Mouse (Mus musculus) CH12F3 (cell line): ENCODE results near the gene Lrrn4.

Source experiments
- in situ Hi-C: fragments of 300-500 bp; cut with MboI; formaldehyde crosslinking; loops from 2 replicates; pipeline ENCODE4 v1.14.3; 2020; ENCODE audit warnings: low sequenced_read_pairs

Lrrn4 gene

DNA sequence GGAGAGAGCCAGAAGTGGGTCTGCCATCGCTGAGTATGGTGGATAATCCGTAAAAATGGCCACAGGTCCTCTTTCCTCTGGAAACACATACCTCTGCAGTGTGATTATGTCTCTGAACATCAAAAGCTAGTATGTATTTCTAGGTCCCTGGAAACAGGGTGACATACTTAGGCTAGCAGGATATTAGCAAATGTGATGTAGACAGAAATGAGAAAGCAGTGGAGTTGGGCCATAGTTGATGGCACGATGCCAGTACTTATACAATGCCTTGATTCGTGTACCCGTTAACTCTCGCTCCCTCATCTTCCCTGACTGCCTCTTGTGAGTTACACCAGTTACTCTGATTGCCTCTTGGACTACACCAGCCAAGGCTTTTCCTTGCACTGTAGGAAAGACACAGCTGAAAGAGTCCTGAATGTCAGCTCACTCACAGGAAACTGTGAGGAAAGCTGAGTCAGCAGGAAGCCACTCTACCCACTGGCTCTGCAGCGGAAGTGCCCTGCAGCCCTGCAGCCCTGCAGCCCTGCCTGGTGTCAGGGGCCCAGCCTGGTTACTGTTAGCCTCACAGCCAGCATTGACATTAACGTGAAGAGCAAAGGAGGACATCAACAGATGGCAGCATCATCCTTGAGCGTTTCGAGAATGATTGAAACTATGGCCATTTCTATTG lies 6.9 kb downstream of the Lrrn4 start:
- in situ Hi-C loops: no loop called here

DNA sequence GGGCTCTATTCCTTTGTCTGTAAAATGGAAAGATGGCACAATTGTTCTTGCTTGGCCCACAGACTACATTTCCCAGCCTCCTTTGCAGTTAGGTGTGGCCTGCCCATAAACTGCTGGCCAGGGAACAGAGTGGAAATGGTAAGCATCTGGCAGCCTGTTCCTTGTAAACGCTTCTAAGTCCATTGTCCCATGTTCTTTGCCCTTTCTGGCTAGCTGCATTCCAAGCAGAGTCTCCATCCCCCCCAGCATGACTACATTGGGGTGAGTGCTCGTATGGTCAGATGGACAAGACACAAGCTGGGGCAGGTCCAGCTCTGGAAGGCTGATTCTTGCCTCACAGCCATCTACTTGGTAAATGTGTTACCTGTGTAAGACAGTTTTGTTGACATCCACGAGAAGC lies 9.0 kb downstream of the Lrrn4 start:
- in situ Hi-C loops: no loop called here

DNA sequence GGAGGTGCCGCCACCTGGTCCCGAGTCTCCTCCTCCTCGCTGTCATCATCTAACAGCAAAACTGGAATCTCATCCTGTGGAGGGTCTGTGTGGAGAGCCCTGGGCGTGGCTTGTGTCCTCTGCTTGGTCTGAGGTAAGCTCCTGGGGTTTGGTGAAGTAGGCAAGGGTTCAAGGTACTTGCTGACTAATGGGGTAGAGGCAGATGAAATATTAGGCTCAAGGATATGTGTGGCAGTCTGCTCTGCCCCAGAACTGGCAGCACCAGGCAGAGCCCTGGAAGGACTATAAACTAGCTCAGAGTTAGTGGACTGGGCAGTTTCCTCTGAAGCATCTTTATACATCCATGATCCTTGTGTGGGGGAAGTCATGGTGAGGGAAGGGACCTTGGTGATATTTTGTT lies 10.4 kb downstream of the Lrrn4 start:
- in situ Hi-C loops: no loop called here

DNA sequence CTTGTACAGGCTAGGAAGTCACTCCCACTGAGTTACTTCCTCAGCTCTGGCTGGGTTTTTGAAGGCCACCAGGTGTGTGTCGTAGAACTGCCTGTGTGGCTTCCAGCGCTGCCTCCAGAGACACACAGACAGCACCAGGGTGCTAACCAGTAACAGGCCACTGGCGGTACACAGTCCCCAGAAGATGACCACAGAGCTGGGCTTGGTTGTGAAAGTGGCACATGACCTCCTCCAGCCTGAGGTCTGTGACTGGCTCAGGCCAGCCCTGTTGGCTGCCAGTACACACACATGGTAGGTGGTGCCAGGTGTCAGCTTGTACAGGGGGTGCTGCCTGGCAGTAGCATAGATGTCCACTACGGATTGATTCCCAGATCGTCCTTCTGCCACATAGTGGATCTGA lies 11.0 kb downstream of the Lrrn4 start:
- in situ Hi-C loops: no loop called here

DNA sequence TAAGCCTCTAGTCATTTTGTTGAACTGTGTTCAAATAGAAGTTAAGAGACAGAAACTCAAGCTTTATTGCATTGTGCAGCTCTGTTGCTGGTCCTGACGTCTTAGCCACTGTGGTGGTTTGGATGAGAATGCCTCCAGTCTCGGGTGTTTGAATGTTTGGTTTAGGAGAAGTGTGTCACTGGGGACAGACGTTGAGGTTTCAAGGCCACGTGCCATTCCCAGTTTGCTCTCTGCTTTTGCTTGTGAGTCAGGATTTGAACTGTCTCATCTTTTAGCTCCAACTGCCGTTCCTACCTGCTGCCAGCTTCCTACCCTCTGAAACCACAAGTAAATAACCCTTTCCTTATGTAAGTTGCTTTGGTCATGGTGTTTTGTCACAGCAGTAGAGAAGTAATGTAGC lies 13.2 kb downstream of the Lrrn4 start:
- in situ Hi-C loops: no loop called here

DNA sequence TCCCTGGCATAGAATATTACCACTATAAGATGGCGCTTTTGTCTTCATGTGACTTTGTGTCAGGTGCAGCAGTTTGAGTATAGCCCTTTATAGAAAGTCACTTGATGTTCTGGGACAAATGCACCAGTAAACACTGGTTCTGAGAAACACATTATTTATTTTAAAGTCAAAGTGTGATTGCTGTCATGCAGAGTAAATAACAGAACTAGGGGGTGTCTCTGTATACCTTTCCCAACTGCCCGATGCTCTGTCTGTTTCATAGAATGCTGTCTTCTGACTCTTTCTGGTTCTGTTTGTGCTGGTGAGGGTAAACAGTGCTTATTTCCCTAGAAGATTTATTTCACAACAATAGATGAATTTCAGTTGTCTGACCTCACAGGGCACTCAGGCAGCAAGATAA lies 17.4 kb downstream of the Lrrn4 start:
- in situ Hi-C loops: no loop called here

DNA sequence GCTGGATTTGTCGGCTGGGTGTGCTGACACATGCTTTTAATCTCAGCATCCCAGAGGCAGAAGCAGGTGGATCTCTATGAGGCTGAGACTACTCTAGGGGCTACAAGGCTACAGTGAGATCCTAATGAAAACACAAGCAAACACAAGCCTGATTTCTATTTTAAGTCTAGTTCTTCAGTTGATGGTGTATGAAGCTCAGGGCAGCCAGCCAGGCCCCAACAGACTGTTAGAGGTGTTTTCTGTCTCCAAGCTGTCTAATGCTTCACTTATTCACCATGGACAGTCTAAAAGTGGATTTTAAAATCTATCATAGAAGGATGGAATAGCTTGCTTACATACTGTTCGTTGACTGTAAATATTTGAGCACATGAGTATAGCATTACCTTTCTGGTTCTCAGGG lies 19.2 kb downstream of the Lrrn4 start:
- in situ Hi-C loops: no loop called here

DNA sequence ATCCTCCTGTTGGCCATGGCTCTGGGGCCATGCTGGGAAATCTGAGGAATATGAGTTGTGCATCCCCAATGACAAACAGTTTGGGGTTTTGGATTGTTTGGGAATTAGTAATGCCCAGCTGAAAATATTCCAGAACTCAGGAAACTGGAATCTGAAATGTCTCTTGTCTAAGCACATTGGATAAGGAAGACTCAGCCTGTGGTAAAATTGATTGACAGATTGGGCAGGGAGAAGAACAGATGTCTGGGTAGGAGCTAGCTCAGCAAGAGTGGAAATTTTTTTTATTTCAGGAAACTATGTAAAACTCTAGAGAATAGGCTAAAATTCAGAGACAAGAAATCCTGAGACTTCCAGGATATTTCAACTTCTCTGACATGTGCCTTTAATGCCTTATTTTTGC lies 20.3 kb downstream of the Lrrn4 start:
- in situ Hi-C loops: no loop called here

DNA sequence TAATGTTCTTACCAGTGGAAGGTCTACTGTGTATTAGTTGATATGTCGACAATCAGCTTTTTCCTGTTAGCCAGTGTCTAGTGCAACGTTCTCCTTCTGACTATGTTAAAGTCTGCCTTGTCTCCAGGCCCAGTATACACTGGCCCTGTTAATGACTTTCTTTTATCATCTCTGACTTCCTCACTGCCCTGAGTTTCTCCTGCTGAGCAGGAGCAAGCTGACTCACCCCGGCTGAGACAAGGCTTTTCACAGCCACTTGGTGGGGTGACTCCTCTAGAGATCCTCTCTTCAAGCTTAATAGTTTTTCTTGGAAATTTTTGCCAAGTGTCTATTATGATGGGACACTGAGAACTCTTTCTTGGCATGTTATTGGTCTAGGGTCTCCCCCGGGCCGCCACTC lies 24.4 kb downstream of the Lrrn4 start:
- in situ Hi-C loops: no loop called here

DNA sequence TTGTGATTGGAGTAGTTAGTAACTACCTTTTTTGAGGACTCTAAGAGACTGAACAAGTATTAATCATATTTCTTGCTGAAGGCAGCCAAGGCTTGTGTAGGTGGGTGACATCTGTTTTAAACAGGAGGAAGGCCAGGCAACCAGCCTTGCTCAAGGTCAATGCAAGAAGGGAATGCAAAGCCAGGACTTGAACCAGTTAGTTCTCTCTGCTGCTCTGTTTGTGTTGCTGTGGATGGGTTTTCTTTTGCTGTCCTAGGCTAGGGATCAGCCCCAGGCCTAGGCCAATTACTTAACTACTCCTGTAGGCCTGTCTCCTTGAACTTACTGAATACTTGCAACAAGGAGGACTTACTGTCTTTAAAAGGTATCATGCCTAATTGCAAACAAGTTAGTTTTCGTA lies 27.6 kb downstream of the Lrrn4 start:
- in situ Hi-C loops: no loop called here

DNA sequence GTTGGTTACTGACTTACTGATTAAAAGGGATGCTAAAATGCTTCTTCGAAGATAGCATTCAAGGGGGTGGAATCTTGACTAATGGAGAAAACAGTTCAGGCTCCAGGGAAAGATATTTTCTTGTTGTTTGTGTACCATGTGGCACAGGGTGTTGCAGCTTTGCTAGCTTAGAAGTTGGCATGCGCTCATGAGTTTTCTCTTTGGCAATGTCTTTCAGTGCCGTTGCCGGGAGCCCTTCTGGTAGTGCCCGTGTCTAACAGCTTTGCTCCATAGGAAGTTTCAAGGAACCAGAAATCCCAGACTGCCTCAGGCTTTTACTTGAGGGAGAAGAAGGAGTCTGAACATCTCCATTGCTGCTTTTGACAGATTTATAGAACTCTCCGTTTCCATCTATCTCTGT lies 31.6 kb downstream of the Lrrn4 start:
- in situ Hi-C loops: no loop called here

DNA sequence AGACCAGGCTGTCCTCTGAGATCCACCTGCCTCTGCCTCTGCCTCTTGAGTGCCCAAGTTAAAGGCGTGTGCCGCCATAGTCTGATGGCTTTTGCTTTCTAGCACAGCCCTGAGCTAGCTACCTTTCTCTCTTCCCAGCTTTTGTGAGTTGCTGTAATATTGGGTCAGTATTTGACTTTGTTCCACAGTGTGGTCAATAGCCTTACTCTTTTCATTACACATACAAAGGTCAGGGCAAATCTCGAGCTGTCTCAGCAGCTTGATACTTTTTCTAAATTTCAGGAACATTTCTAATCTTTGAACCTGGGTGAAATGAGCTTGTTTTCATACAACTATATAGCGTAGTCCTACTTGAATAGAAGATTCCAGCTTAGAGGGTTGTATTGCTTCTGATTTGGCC lies 32.3 kb downstream of the Lrrn4 start:
- in situ Hi-C loops: no loop called here

DNA sequence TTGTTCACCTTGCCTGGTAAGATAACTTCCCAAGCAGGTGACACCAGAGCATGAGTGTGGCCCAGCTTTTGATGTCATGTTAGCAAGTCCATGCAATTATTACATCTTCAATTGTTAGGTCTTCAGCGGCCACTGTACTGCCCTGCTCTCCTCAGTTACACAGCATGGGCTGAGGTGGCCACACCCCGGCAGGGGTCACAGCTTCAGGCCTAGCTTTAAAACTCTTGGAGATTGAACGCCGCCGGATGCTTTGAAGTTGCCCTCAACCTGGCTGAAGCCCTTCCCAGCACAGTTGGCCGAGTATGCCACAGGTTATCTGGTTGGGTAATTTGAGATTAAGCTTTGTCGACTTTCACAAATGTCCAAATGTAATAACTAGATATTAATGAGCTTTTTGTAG lies 33.1 kb downstream of the Lrrn4 start:
- in situ Hi-C loops: no loop called here

DNA sequence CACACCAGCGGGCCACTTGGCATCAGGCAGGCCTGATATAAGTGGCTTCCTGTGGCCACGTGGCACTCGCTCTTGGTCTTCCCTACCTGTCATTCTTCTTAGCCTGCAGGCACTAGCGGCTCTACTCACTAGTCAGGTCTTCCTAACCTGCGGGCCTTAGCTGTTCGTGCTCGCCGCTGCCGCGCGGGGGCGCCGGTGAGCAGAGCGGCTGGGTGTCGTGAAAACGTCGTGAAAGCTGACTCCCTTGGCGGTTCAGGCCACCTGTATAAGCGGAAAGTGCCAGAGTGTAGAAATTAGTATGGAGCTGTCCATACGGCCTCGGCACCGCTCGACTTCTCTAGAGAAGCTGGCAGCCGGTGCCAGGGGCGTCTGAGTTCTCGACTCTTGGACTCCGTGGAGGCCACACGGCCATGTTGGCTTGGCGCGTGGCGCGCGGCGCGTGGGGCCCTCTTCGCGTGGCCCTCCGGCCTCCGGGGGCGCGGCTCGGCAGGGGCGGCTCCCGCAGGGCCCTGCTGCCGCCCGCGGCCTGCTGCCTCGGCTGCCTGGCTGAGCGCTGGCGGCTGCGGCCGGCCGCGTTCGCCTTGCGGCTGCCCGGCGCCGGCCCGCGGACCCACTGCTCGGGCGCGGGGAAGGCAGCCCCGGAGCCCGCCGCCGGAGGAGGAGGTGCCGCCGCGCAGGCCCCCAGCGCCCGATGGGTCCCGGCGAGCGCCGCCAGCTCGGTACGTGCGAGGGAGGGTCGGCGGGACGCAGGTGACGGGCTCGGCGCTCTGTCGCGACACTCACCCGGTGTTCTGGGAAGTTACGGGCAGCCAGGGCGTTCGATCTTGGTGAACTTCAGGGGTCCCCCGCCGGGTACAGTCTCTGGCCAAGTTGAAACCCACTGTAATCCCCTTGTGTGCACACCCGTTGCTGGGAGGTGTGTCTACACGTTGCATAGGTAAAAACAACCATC lies 34.0 kb downstream of the Lrrn4 start, which contains the start of gene Crls1:
Gene Crls1, plus strand, starts transcription at position 260 of the 952 bp plus-strand sequence.
- in situ Hi-C loops: no loop called here

DNA sequence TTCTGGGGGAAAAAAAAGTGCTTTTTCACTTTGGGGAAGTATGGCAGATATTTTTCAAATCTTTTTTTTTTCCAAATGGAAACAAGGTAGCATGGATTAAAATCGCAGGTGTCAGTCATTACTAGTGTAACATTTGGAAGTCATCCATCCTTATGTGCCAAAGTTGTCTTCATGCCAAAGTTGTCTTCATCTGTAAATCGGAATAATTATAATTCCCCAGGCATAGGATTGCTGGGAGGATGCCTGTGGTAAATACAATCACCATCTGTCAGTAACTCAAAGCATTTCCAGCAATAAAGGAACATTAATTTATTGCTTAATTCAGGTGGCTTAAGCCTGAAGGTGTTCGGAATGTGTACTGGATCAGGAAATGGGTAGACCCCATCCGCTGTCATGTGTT lies 39.6 kb downstream of the Lrrn4 start:
- in situ Hi-C loops: no loop called here
